Mouse (Mus musculus): ENCODE measurements around the gene Dnajc5. TPM values are rescaled to one million over a fixed set of nuclear protein-coding genes. Genes with fewer than 3 reads are reported as not detected.

Dnajc5 gene
- polyA plus RNA-seq, 1 experiment: 55.5 TPM

DNA sequence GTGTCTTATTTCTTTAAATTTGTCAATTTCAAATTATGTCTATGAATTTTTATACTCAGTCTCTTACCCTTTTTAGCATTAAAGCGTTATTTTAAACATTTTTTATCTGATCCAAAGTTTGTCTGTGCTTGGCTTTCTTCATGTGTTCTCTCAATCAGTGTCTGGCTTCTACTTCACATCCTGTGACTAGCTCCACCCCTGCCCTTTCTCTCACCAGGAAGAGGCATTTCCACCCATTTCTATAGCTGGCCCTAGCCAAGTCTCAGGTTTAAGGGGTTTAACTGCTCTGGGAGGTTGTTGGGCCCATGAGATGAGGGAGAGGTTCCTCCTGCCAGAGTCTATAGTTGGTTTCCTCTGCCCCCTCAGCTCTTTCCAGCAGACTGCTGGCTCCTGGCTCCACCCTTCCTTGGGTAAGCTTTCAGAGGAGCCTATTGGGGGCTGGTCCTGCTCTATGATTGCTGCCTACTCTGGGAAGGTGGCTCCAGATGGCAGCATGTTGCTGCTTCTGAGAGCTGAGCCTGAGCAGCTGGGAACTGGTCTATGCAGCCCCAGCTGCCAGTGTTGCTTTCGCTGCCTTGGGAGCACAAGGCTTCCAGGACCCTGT is 17.3 kb downstream of the Dnajc5 start:
- no peaks in the 10 kb centered on the region for H3K27me3 ChIP-seq (replicated peaks; ENCODE audit: control insufficient read depth, insufficient read depth, low read length)
- H3K27ac ChIP-seq (ENCODE audit: insufficient read depth, low read depth, low read length): no peak overlapping the region
- 66% methylated on average over 2 of the region's 2 CpGs for WGBS
- no peak overlapping the region for H3K4me3 ChIP-seq (ENCODE audit: insufficient read depth, low read depth, low read length)
- no peak for DNase-seq
- peaks cover 13% of the 10 kb centered on the region; the same call in 1 of the 2 replicates for H3K4me1 ChIP-seq (ENCODE audit: control insufficient read depth, insufficient read depth, low read length)
- no peaks in the 10 kb centered on the region for H3K36me3 ChIP-seq (ENCODE audit: control insufficient read depth, insufficient read depth, low read length)
- TF ChIP-seq CTCF (conservative IDR thresholded peaks at IDR 0.05; ENCODE audit: insufficient read depth, insufficient read length, low read depth, low read length): no peak
- TF ChIP-seq POLR2A (IDR thresholded peaks at IDR 0.05; ENCODE audit: low read depth, low read length): no peak

DNA sequence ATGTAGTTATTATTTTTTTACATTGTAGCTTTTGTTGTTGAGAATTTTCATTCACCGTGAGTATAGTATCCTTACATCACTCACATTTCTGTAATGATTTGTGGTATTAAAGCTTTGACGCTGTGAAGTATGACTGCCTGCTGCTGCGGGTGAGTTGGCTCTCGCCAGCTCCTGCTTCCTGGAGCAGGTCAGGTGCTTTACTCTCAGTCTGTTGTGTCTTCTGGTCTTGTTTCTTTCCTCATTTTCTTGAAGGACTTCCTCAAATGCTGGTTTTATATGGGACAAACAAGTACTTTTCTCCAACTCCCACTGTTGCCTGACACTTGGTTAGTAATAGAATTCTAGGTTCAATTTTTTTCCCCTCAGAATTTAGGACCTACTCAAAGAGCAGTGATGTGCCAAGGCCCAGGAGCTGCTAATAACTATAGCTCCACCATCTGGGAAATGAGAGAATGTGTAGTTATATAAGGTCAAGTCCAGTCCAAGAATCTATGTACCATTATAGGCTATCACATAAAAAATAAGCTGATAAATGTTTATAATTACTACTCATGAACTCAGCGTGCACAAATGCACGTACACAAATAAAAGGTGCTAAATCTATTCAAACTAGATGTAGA is 21.6 kb downstream of the Dnajc5 start:
- no peak for DNase-seq
- Histone ChIP-seq H3K4me3 (ENCODE audit: insufficient read depth, low read depth, low read length) (no peak overlapping the region), H3K4me1 (ENCODE audit: control insufficient read depth, insufficient read depth, low read length) (peaks cover 9% of the 10 kb centered on the region; the same call in 1 of the 2 replicates), H3K27ac (ENCODE audit: insufficient read depth, low read depth, low read length) (no peak overlapping the region), H3K36me3 (ENCODE audit: control insufficient read depth, insufficient read depth, low read length) (no peaks in the 10 kb centered on the region; the same call in 1 of the 2 replicates), H3K27me3 (replicated peaks; ENCODE audit: control insufficient read depth, insufficient read depth, low read length) (no peaks in the 10 kb centered on the region)
- no peak for TF ChIP-seq POLR2A (IDR thresholded peaks at IDR 0.05; ENCODE audit: low read depth, low read length)
- no peak for TF ChIP-seq CTCF (conservative IDR thresholded peaks at IDR 0.05; ENCODE audit: insufficient read depth, insufficient read length, low read depth, low read length)
- 64% methylated on average over 6 of the region's 6 CpGs for WGBS

DNA sequence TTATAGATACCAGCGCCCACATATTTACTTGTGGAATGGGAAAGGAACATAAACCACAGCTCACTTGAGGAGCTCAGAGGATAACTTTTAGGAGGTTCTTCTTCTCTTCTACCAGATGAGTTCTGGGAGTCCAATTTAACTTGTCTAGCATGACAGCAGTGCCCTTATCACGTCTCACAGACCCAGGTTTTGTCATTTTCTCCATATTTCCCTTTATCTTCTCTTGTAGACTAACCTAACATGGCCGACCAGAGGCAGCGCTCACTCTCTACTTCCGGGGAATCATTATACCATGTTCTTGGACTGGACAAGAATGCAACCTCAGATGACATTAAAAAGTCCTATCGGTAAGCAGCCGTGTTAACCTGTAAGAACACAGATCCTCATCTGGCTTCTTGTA is 25.9 kb downstream of the Dnajc5 start:
- Histone ChIP-seq H3K27ac (ENCODE audit: insufficient read depth, low read depth, low read length) (no peak overlapping the region), H3K36me3 (ENCODE audit: control insufficient read depth, insufficient read depth, low read length) (peaks cover 2% of the 10 kb centered on the region; the same call in 1 of the 2 replicates), H3K4me3 (ENCODE audit: insufficient read depth, low read depth, low read length) (no peak overlapping the region), H3K27me3 (replicated peaks; ENCODE audit: control insufficient read depth, insufficient read depth, low read length) (no peaks in the 10 kb centered on the region), H3K4me1 (ENCODE audit: control insufficient read depth, insufficient read depth, low read length) (peaks cover 4% of the 10 kb centered on the region; the same call in 1 of the 2 replicates)
- WGBS: 91% methylated on average over 7 of the region's 7 CpGs
- no peak for DNase-seq
- TF ChIP-seq POLR2A (IDR thresholded peaks at IDR 0.05; ENCODE audit: low read depth, low read length) (no peak), CTCF (conservative IDR thresholded peaks at IDR 0.05; ENCODE audit: insufficient read depth, insufficient read length, low read depth, low read length) (no peak)

DNA sequence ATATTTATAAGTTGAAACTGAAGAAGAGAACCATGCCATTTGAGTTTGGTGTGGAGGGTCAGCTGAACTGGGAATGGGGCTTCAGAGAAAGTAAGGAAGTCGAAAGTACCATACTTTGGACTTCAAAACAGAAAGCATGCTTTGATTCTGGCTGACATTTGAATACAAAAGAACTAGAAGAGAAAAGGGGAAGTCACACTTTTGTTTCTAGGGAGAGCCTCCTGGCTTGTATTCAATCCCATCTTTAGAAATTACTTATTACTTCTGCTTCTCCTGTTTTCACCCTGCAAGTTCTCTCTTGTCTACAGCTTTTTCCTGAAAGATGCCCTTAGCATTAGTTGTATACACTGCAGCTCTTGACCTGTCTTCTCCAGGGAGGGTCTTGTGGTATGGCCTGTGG is 27.9 kb downstream of the Dnajc5 start:
- DNase-seq: no peak
- Histone ChIP-seq H3K27me3 (replicated peaks; ENCODE audit: control insufficient read depth, insufficient read depth, low read length) (no peaks in the 10 kb centered on the region), H3K4me1 (ENCODE audit: control insufficient read depth, insufficient read depth, low read length) (no peaks in the 10 kb centered on the region), H3K36me3 (ENCODE audit: control insufficient read depth, insufficient read depth, low read length) (peaks cover 2% of the 10 kb centered on the region; the same call in 1 of the 2 replicates), H3K27ac (ENCODE audit: insufficient read depth, low read depth, low read length) (no peak overlapping the region), H3K4me3 (ENCODE audit: insufficient read depth, low read depth, low read length) (no peak overlapping the region)
- no peak for TF ChIP-seq CTCF (conservative IDR thresholded peaks at IDR 0.05; ENCODE audit: insufficient read depth, insufficient read length, low read depth, low read length)
- no peak for TF ChIP-seq POLR2A (IDR thresholded peaks at IDR 0.05; ENCODE audit: low read depth, low read length)
- WGBS: 54% methylated on average over 1 of the region's 1 CpGs

DNA sequence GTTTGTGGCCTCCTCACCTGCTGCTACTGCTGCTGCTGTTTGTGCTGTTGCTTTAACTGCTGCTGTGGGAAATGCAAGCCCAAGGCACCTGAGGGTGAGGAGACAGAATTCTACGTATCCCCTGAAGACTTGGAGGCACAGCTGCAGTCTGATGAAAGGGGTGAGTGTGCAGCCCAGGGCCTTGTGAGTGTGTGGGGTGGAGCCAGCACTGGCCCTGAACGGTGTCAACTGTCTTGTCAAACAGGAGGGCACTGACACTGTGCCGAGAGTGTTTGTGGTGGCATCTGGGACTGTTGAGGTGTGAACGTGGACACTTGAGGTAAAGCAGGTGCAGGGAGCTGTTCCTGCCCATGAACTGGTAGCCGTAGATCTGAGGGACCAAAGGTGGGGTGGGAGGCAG is 28.4 kb downstream of the Dnajc5 start:
- 61% methylated on average over 5 of the region's 5 CpGs for WGBS
- no peaks in the 10 kb centered on the region for H3K4me1 ChIP-seq (ENCODE audit: control insufficient read depth, insufficient read depth, low read length)
- H3K4me3 ChIP-seq (ENCODE audit: insufficient read depth, low read depth, low read length): no peak overlapping the region
- peaks cover 2% of the 10 kb centered on the region; the same call in 1 of the 2 replicates for H3K36me3 ChIP-seq (ENCODE audit: control insufficient read depth, insufficient read depth, low read length)
- TF ChIP-seq POLR2A (IDR thresholded peaks at IDR 0.05; ENCODE audit: low read depth, low read length) (no peak), CTCF (conservative IDR thresholded peaks at IDR 0.05; ENCODE audit: insufficient read depth, insufficient read length, low read depth, low read length) (no peak)
- no peak for DNase-seq
- H3K27ac ChIP-seq (ENCODE audit: insufficient read depth, low read depth, low read length): no peak overlapping the region
- H3K27me3 ChIP-seq (replicated peaks; ENCODE audit: control insufficient read depth, insufficient read depth, low read length): no peaks in the 10 kb centered on the region

DNA sequence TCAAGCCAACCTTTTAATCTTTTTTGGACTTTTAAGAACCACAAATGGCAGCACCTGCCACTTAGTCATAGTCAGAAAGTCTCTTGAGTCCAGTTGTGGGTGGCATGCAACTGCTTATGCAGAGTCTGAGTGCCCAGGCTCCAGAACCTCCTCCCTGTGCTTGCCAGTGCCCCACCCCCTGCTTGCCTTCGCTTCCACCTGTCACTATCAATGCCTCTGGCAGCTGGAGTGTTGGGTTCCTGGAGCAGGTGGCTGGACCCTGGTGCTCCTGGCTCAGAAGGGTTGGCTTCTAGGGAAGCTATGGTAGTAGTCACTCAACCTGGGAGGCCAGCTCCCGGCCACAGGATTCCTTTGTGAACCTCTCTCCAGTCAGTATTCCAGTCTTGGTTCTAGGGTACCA is 29.9 kb downstream of the Dnajc5 start:
- Histone ChIP-seq H3K27me3 (replicated peaks; ENCODE audit: control insufficient read depth, insufficient read depth, low read length) (no peaks in the 10 kb centered on the region), H3K4me1 (ENCODE audit: control insufficient read depth, insufficient read depth, low read length) (no peaks in the 10 kb centered on the region), H3K27ac (ENCODE audit: insufficient read depth, low read depth, low read length) (no peak overlapping the region), H3K4me3 (ENCODE audit: insufficient read depth, low read depth, low read length) (no peak overlapping the region), H3K36me3 (ENCODE audit: control insufficient read depth, insufficient read depth, low read length) (peaks cover 2% of the 10 kb centered on the region; the same call in 1 of the 2 replicates)
- DNase-seq: no peak
- 98% methylated on average over 2 of the region's 2 CpGs for WGBS
- TF ChIP-seq POLR2A (IDR thresholded peaks at IDR 0.05; ENCODE audit: low read depth, low read length): no peak
- no peak for TF ChIP-seq CTCF (conservative IDR thresholded peaks at IDR 0.05; ENCODE audit: insufficient read depth, insufficient read length, low read depth, low read length)

DNA sequence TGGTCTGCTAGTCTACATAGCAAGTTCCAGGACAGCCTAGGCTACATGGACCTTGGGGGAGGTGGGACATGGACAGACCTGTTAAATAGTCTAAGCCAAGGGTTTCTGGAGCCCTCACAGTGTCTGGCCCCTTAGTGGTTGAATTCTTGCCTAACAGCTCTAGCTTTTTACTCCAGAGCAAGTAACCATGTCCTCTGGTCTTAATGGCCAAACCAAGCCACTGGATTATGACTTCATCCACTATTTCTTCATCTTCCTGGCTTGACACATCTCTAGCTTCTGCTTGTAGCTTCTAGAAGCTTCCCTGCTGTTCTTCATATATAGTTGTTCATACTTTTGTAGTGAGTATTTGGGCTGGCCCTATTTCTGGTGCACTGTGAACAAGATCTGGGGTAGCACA is 33.5 kb downstream of the Dnajc5 start:
- H3K4me3 ChIP-seq (ENCODE audit: insufficient read depth, low read depth, low read length): no peak overlapping the region
- H3K27me3 ChIP-seq (replicated peaks; ENCODE audit: control insufficient read depth, insufficient read depth, low read length): no peaks in the 10 kb centered on the region
- 0 out of 2 replicates have a peak, but pooled peaks cover 2% of the 10 kb centered on the region for H3K36me3 ChIP-seq (ENCODE audit: control insufficient read depth, insufficient read depth, low read length)
- H3K4me1 ChIP-seq (ENCODE audit: control insufficient read depth, insufficient read depth, low read length): no peaks in the 10 kb centered on the region
- no peak for DNase-seq
- TF ChIP-seq POLR2A (IDR thresholded peaks at IDR 0.05; ENCODE audit: low read depth, low read length) (no peak), CTCF (conservative IDR thresholded peaks at IDR 0.05; ENCODE audit: insufficient read depth, insufficient read length, low read depth, low read length) (no peak)
- H3K27ac ChIP-seq (ENCODE audit: insufficient read depth, low read depth, low read length): no peak overlapping the region
